Mouse (Mus musculus): ENCODE results near the gene Cfap36. TPM values are rescaled to one million over a fixed set of nuclear protein-coding genes. Genes with fewer than 3 reads are reported as not detected.

Cfap36 gene
- polyA plus RNA-seq, 1 experiment from 2014 or later, result 14.9 TPM

GRCm38 (mm10) chr11:29209774-29210173 is 37.4 kb downstream of the Cfap36 start:
- peaks cover 50% of the 10 kb centered on the region for H3K36me3 ChIP-seq (replicated peaks; ENCODE audit: insufficient read depth, low read length)
- no peak overlapping the region for H3K27ac ChIP-seq (ENCODE audit: low read depth)
- 82% methylated on average over 2 of the region's 2 CpGs for WGBS (ENCODE audit: insufficient replicate concordance)
- no peak for TF ChIP-seq EP300 (IDR thresholded peaks at IDR 0.05; ENCODE audit: low read depth)
- no peak overlapping the region for H3K9ac ChIP-seq (replicated peaks)
- ATAC-seq (no peak), DNase-seq (no peak)
- no peak overlapping the region for H3K4me3 ChIP-seq (ENCODE audit: low read depth, low read length)
- H3K27me3 ChIP-seq (ENCODE audit: insufficient read depth, low read length), result no peaks in the 10 kb centered on the region
- no peak overlapping the region for H3K4me2 ChIP-seq (ENCODE audit: low read depth, low read length)
- no peaks in the 10 kb centered on the region for H3K4me1 ChIP-seq (ENCODE audit: insufficient read depth)
- H3K9me3 ChIP-seq (ENCODE audit: low read length), result no peaks in the 10 kb centered on the region

- peaks cover 46% of the 10 kb centered on the region for H3K36me3 ChIP-seq (replicated peaks; ENCODE audit: insufficient read depth, low read length)
- no peak for DNase-seq
- WGBS (ENCODE audit: insufficient replicate concordance), result 82% methylated on average over 5 of the region's 5 CpGs
- no peak for ATAC-seq
- H3K27ac ChIP-seq (ENCODE audit: low read depth), result no peak overlapping the region
- H3K9me3 ChIP-seq (ENCODE audit: low read length), result no peaks in the 10 kb centered on the region
- H3K9ac ChIP-seq (replicated peaks), result no peak overlapping the region
- H3K4me1 ChIP-seq (ENCODE audit: insufficient read depth), result no peaks in the 10 kb centered on the region
- H3K27me3 ChIP-seq (ENCODE audit: insufficient read depth, low read length), result no peaks in the 10 kb centered on the region
- H3K4me3 ChIP-seq (ENCODE audit: low read depth, low read length), result no peak overlapping the region
- no peak for TF ChIP-seq EP300 (IDR thresholded peaks at IDR 0.05; ENCODE audit: low read depth)
- TF ChIP-seq CTCF (IDR thresholded peaks at IDR 0.05; ENCODE audit: low read depth), result peak; percentile 27
- H3K4me2 ChIP-seq (ENCODE audit: low read depth, low read length), result no peak overlapping the region
Observed at GRCm38 (mm10) chr11:29203653-29204052, 43.6 kb downstream of the Cfap36 start.

GRCm38 (mm10) chr11:29188981-29189380 is 58.2 kb downstream of the Cfap36 start:
- WGBS (ENCODE audit: insufficient replicate concordance), result 67% methylated on average over 2 of the region's 2 CpGs
- no peak overlapping the region for H3K9ac ChIP-seq (replicated peaks)
- no peak for DNase-seq

GRCm38 (mm10) chr11:29181751-29182150 is 65.5 kb downstream of the Cfap36 start:
- Histone ChIP-seq H3K36me3 (replicated peaks; ENCODE audit: insufficient read depth, low read length) (peaks cover 57% of the 10 kb centered on the region), H3K9me3 (ENCODE audit: low read length) (no peaks in the 10 kb centered on the region), H3K27ac (ENCODE audit: low read depth) (no peak overlapping the region), H3K9ac (replicated peaks) (no peak overlapping the region), H3K27me3 (ENCODE audit: insufficient read depth, low read length) (no peaks in the 10 kb centered on the region), H3K4me1 (ENCODE audit: insufficient read depth) (no peaks in the 10 kb centered on the region), H3K4me3 (ENCODE audit: low read depth, low read length) (no peak overlapping the region), H3K4me2 (ENCODE audit: low read depth, low read length) (no peak overlapping the region)
- ATAC-seq, result no peak
- TF ChIP-seq CTCF (IDR thresholded peaks at IDR 0.05; ENCODE audit: low read depth), result no peak
- no peak for TF ChIP-seq EP300 (IDR thresholded peaks at IDR 0.05; ENCODE audit: low read depth)
- no peak for DNase-seq
- WGBS (ENCODE audit: insufficient replicate concordance), result 89% methylated on average over 5 of the region's 5 CpGs

More at GRCm38 (mm10) chr11:29188981-29189380, 58.2 kb downstream of the Cfap36 start:
- Histone ChIP-seq H3K27me3 (ENCODE audit: insufficient read depth, low read length) (no peaks in the 10 kb centered on the region), H3K9me3 (ENCODE audit: low read length) (no peaks in the 10 kb centered on the region), H3K4me1 (ENCODE audit: insufficient read depth) (peaks cover 2% of the 10 kb centered on the region; the same call in 1 of the 2 replicates), H3K4me3 (ENCODE audit: low read depth, low read length) (no peak overlapping the region), H3K36me3 (replicated peaks; ENCODE audit: insufficient read depth, low read length) (peaks cover 38% of the 10 kb centered on the region), H3K27ac (ENCODE audit: low read depth) (no peak overlapping the region), H3K4me2 (ENCODE audit: low read depth, low read length) (no peak overlapping the region)
- TF ChIP-seq CTCF (IDR thresholded peaks at IDR 0.05; ENCODE audit: low read depth) (no peak), EP300 (IDR thresholded peaks at IDR 0.05; ENCODE audit: low read depth) (no peak)
- ATAC-seq, result no peak

GRCm38 (mm10) chr11:29180657-29181056 is 66.6 kb downstream of the Cfap36 start:
- H3K36me3 ChIP-seq (replicated peaks; ENCODE audit: insufficient read depth, low read length), result peaks cover 46% of the 10 kb centered on the region
- DNase-seq, result no peak
- H3K27ac ChIP-seq (ENCODE audit: low read depth), result no peak overlapping the region

GRCm38 (mm10) chr11:29179319-29179718 is 67.9 kb downstream of the Cfap36 start:
- TF ChIP-seq EP300 (IDR thresholded peaks at IDR 0.05; ENCODE audit: low read depth) (no peak), CTCF (IDR thresholded peaks at IDR 0.05; ENCODE audit: low read depth) (no peak)
- DNase-seq, result no peak
- H3K27ac ChIP-seq (ENCODE audit: low read depth), result no peak overlapping the region
- no peaks in the 10 kb centered on the region for H3K27me3 ChIP-seq (ENCODE audit: insufficient read depth, low read length)
- no peak overlapping the region for H3K9ac ChIP-seq (replicated peaks)
- WGBS (ENCODE audit: insufficient replicate concordance), result 98% methylated on average over 1 of the region's 1 CpGs
- H3K4me2 ChIP-seq (ENCODE audit: low read depth, low read length), result no peak overlapping the region
- peaks cover 39% of the 10 kb centered on the region for H3K36me3 ChIP-seq (replicated peaks; ENCODE audit: insufficient read depth, low read length)
- no peaks in the 10 kb centered on the region for H3K9me3 ChIP-seq (ENCODE audit: low read length)
- H3K4me3 ChIP-seq (ENCODE audit: low read depth, low read length), result no peak overlapping the region
- H3K4me1 ChIP-seq (ENCODE audit: insufficient read depth), result no peaks in the 10 kb centered on the region
- ATAC-seq, result no peak

More at GRCm38 (mm10) chr11:29180657-29181056, 66.6 kb downstream of the Cfap36 start:
- Histone ChIP-seq H3K4me3 (ENCODE audit: low read depth, low read length) (no peak overlapping the region), H3K4me1 (ENCODE audit: insufficient read depth) (no peaks in the 10 kb centered on the region), H3K9me3 (ENCODE audit: low read length) (no peaks in the 10 kb centered on the region), H3K27me3 (ENCODE audit: insufficient read depth, low read length) (no peaks in the 10 kb centered on the region), H3K9ac (replicated peaks) (no peak overlapping the region), H3K4me2 (ENCODE audit: low read depth, low read length) (no peak overlapping the region)
- TF ChIP-seq CTCF (IDR thresholded peaks at IDR 0.05; ENCODE audit: low read depth), result no peak
- no peak for TF ChIP-seq EP300 (IDR thresholded peaks at IDR 0.05; ENCODE audit: low read depth)
- 81% methylated on average over 3 of the region's 3 CpGs for WGBS (ENCODE audit: insufficient replicate concordance)
- no peak for ATAC-seq
